Mouse (Mus musculus): Measurements from ENCODE around the gene Olfr10.

DNA sequence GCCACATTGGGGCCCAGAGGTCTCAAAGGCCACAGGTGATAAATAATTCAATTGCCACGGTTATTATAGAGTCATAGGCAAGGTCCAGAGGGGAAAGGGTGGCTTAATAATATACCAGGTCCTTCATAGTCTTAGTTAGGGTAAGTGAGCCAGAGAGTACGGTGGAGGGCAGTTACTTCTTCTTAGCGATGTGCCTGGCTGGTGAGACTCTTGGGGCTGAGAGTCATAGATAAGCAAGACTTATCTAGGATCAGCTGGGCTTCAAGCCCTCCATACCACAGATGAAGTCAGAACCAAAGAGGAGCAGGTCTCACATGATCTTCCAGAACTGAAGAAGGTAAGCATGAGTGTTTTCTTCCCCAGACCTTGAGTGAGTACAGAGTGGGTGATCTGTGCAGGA lies 26.3 kb upstream of the Olfr10 start, which contains the start of gene Olfr1393:
- no peak for TF ChIP-seq POLR2A (IDR thresholded peaks at IDR 0.05; ENCODE audit: borderline replicate concordance, low read depth, low read length)
- no peak for TF ChIP-seq CTCF (IDR thresholded peaks at IDR 0.05; ENCODE audit: low read depth, low read length)
